Mouse (Mus musculus): ENCODE measurements around the gene Auts2. TPM values are rescaled to one million over a fixed set of nuclear protein-coding genes. Genes with fewer than 3 reads are reported as not detected.

Auts2 gene
- polyA plus RNA-seq, 1 experiment from 2014 or later: 1.0 TPM

DNA sequence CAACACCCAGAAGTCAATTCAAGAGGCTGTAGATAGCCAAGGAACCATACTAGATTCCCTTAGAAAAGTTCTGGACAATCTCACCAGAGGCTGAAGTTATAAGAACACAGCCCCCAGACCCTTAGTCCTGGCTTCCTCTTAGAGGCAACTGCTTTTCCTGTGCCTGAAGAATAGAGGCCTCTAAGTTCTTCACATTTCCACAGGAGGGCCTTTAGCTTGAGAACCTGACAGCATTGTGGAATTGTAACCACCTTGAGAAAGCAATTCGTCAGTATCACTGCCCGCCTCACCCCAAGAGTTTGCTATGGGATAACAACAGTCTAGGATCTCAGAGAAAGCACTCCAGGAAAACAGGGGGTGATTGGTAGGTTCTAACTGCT is 75.8 kb downstream of the Auts2 start:
- no peaks in the 10 kb centered on the region for H3K27me3 ChIP-seq (ENCODE audit: insufficient read depth, low read length)
- peaks cover 13% of the 10 kb centered on the region for H3K4me1 ChIP-seq (ENCODE audit: insufficient read depth)
- H3K4me2 ChIP-seq (ENCODE audit: low read depth, low read length): no peak overlapping the region
- no peak overlapping the region for H3K9ac ChIP-seq (replicated peaks)
- peak overlapping the region; percentile 29; the same call in 1 of the 2 replicates for H3K27ac ChIP-seq (ENCODE audit: low read depth)
- H3K9me3 ChIP-seq (ENCODE audit: low read length): no peaks in the 10 kb centered on the region
- ATAC-seq: no peak
- TF ChIP-seq CTCF (IDR thresholded peaks at IDR 0.05; ENCODE audit: low read depth) (no peak), EP300 (IDR thresholded peaks at IDR 0.05; ENCODE audit: low read depth) (no peak)
- no peak for DNase-seq
- H3K4me3 ChIP-seq (ENCODE audit: low read depth, low read length): no peak overlapping the region
- 57% methylated on average over 2 of the region's 2 CpGs for WGBS (ENCODE audit: insufficient replicate concordance)
- no peaks in the 10 kb centered on the region for H3K36me3 ChIP-seq (replicated peaks; ENCODE audit: insufficient read depth, low read length)

DNA sequence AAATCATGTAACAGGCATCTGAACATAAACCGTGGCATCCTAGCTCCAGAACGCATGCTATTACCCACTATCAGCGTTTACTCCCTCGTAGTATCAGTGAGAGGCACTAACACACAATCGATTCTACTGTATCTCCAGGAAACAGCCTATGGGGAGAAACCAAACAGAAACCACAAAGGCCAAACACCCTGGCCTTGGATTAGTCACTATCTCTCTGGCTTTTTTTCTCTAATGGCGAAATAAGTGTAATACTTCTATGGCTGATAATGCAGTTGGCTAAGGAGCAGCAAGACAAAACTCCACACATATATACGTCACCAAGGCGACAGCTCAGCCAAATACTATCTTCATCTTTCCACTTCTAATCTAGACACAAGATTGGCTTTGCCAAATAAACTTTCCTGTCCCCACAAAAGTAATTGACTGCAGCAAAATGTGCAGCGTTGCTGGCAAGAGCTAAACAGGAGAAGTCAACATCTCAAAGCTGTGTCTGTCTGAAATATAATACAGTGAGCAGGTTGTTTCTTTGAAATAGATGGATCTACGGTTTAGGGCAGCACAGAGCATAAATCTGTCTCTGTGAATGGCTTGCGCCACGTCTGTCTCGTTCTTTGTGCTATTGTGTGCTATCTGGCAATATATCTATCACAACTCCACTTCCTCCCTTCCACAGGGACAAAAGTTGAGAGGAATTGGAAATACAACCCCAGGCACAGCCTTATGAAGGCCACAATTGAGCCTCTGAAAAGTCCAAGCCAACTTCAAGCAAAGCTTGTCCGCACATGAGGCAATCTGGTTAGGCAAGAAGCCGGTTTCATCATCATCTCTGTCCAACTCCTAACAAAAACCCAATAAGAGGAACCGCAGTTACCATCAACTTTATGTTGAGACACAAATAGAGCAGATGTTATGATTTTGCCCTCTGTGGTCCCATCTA is 76.4 kb downstream of the Auts2 start:
- DNase-seq (peak; percentile 74), ATAC-seq (peak; percentile 69)
- Histone ChIP-seq H3K27ac (ENCODE audit: low read depth) (no peak overlapping the region; the same call in none of the 2 replicates), H3K27me3 (ENCODE audit: insufficient read depth, low read length) (no peaks in the 10 kb centered on the region), H3K9me3 (ENCODE audit: low read length) (no peaks in the 10 kb centered on the region), H3K4me2 (ENCODE audit: low read depth, low read length) (0 out of 2 replicates have a peak overlapping the region, but pooled peaks have one; percentile 35), H3K4me1 (ENCODE audit: insufficient read depth) (peaks cover 13% of the 10 kb centered on the region), H3K9ac (replicated peaks) (no peak overlapping the region), H3K36me3 (replicated peaks; ENCODE audit: insufficient read depth, low read length) (no peaks in the 10 kb centered on the region), H3K4me3 (ENCODE audit: low read depth, low read length) (no peak overlapping the region)
- TF ChIP-seq EP300 (IDR thresholded peaks at IDR 0.05; ENCODE audit: low read depth) (peak; percentile 64), CTCF (IDR thresholded peaks at IDR 0.05; ENCODE audit: low read depth) (no peak)
- WGBS (ENCODE audit: insufficient replicate concordance): 17% methylated on average over 16 of the region's 16 CpGs

DNA sequence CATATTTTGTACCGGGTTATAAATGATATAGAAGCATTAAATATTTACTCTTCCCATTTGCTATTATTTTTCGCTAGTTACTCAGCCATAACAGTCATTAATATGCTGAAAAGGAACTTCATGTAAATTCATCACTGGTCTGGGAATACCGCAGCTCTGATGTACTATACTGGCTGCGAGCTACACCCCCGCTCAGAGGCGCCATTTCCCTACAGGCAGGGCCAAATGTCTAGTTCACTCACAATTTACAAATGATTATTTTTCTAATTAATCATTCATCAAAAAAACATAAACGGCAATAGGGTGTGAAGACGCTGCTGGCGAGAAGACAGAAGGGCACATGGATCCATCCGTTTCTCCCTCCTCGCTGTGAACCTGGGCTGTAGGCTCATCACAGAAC is 80.6 kb downstream of the Auts2 start:
- no peaks in the 10 kb centered on the region for H3K27me3 ChIP-seq (ENCODE audit: insufficient read depth, low read length)
- ATAC-seq: no peak
- H3K4me3 ChIP-seq (ENCODE audit: low read depth, low read length): no peak overlapping the region
- no peak overlapping the region for H3K9ac ChIP-seq (replicated peaks)
- peaks cover 13% of the 10 kb centered on the region for H3K4me1 ChIP-seq (ENCODE audit: insufficient read depth)
- no peak for DNase-seq
- TF ChIP-seq CTCF (IDR thresholded peaks at IDR 0.05; ENCODE audit: low read depth) (no peak), EP300 (IDR thresholded peaks at IDR 0.05; ENCODE audit: low read depth) (no peak)
- no peak overlapping the region for H3K27ac ChIP-seq (ENCODE audit: low read depth)
- no peaks in the 10 kb centered on the region for H3K36me3 ChIP-seq (replicated peaks; ENCODE audit: insufficient read depth, low read length)
- no peak overlapping the region for H3K4me2 ChIP-seq (ENCODE audit: low read depth, low read length)
- 89% methylated on average over 11 of the region's 11 CpGs for WGBS (ENCODE audit: insufficient replicate concordance)
- no peaks in the 10 kb centered on the region for H3K9me3 ChIP-seq (ENCODE audit: low read length)

DNA sequence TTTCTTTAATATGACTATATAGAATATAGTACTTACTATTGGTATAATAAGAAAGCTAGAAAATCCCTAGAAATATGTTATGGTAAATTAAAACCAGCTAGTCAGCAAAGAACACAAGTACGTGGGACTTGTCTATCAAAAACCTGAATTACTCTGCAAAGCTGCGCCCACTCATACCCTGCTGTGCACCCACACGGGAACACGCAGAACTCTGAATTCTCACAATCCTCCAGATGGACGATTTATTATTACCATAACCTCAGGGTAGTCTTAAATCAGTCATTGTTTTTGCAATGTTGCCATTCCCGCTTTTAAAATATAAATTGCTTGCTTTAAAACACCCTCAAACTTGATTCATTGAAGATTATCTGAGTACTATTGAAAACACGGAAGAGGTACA is 84.6 kb downstream of the Auts2 start:
- 85% methylated on average over 7 of the region's 7 CpGs for WGBS (ENCODE audit: insufficient replicate concordance)
- no peak overlapping the region for H3K9ac ChIP-seq (replicated peaks)
- H3K27me3 ChIP-seq (ENCODE audit: insufficient read depth, low read length): no peaks in the 10 kb centered on the region
- no peak for TF ChIP-seq EP300 (IDR thresholded peaks at IDR 0.05; ENCODE audit: low read depth)
- no peak for TF ChIP-seq CTCF (IDR thresholded peaks at IDR 0.05; ENCODE audit: low read depth)
- H3K27ac ChIP-seq (ENCODE audit: low read depth): no peak overlapping the region
- H3K9me3 ChIP-seq (ENCODE audit: low read length): no peaks in the 10 kb centered on the region
- no peak overlapping the region for H3K4me2 ChIP-seq (ENCODE audit: low read depth, low read length)
- no peaks in the 10 kb centered on the region for H3K36me3 ChIP-seq (replicated peaks; ENCODE audit: insufficient read depth, low read length)
- ATAC-seq (no peak), DNase-seq (no peak)
- H3K4me3 ChIP-seq (ENCODE audit: low read depth, low read length): no peak overlapping the region
- 0 out of 2 replicates have a peak, but pooled peaks cover 3% of the 10 kb centered on the region for H3K4me1 ChIP-seq (ENCODE audit: insufficient read depth)

DNA sequence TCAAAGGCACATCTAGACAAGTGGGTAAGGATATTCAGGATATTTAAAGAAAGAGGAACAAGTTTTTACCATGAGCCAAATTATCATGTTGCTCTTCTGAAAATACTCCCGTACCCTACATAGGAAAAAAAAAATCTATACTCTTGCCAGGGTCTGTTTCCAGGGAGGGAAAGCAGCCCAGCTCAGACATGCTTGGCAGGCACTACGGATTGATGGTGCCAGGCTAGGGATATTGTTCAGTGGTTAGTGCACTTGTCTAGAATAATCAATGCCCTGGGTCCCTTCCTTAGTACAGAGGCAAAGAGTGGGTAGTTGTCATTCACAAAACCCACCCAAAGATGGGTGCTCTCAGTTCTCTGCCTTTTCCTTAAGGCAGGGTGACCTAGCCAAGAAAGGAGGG is 90.8 kb downstream of the Auts2 start:
- H3K36me3 ChIP-seq (replicated peaks; ENCODE audit: insufficient read depth, low read length): no peaks in the 10 kb centered on the region
- WGBS (ENCODE audit: insufficient replicate concordance): 60% methylated on average over 2 of the region's 2 CpGs
- no peak for TF ChIP-seq CTCF (IDR thresholded peaks at IDR 0.05; ENCODE audit: low read depth)
- no peak for TF ChIP-seq EP300 (IDR thresholded peaks at IDR 0.05; ENCODE audit: low read depth)
- H3K9me3 ChIP-seq (ENCODE audit: low read length): no peaks in the 10 kb centered on the region
- ATAC-seq: no peak
- no peak overlapping the region for H3K27ac ChIP-seq (ENCODE audit: low read depth)
- no peaks in the 10 kb centered on the region for H3K27me3 ChIP-seq (ENCODE audit: insufficient read depth, low read length)
- H3K9ac ChIP-seq (replicated peaks): no peak overlapping the region
- H3K4me1 ChIP-seq (ENCODE audit: insufficient read depth): peaks cover 11% of the 10 kb centered on the region
- no peak overlapping the region for H3K4me3 ChIP-seq (ENCODE audit: low read depth, low read length)
- no peak for DNase-seq
- no peak overlapping the region for H3K4me2 ChIP-seq (ENCODE audit: low read depth, low read length)

DNA sequence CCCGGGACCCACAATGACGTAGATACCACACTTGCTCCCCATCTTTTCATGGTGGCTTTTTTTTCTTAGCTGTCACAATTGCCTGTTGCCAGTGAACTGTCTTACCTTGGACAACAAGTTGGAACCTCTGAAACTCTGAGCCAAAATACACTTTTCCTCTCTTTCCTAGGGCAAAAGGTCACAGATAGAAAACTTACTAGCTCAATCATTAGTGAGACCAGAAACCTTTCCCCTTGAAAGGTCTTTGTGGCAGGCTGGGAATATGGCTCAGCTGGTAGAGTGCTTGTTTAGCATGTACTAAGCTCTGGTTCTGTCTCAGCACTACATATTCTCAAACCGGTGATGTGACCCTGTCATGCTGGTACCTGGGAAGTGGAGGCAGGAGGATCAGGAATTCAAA is 93.1 kb downstream of the Auts2 start:
- H3K27me3 ChIP-seq (ENCODE audit: insufficient read depth, low read length): no peaks in the 10 kb centered on the region
- 83% methylated on average over 3 of the region's 3 CpGs for WGBS (ENCODE audit: insufficient replicate concordance)
- H3K36me3 ChIP-seq (replicated peaks; ENCODE audit: insufficient read depth, low read length): no peaks in the 10 kb centered on the region
- peaks cover 9% of the 10 kb centered on the region for H3K4me1 ChIP-seq (ENCODE audit: insufficient read depth)
- ATAC-seq (no peak), DNase-seq (no peak)
- no peaks in the 10 kb centered on the region for H3K9me3 ChIP-seq (ENCODE audit: low read length)
- TF ChIP-seq EP300 (IDR thresholded peaks at IDR 0.05; ENCODE audit: low read depth) (no peak), CTCF (IDR thresholded peaks at IDR 0.05; ENCODE audit: low read depth) (no peak)
- H3K4me3 ChIP-seq (ENCODE audit: low read depth, low read length): no peak overlapping the region
- H3K9ac ChIP-seq (replicated peaks): no peak overlapping the region
- H3K4me2 ChIP-seq (ENCODE audit: low read depth, low read length): no peak overlapping the region
- H3K27ac ChIP-seq (ENCODE audit: low read depth): no peak overlapping the region
